Mouse (Mus musculus) spleen, postnatal 14 days (tissue): ENCODE measurements around the gene Gadd45g.

Source experiments
- DNase-seq, 2 experiments: peaks; one replicate each; pipeline ENCODE4 v3.0.0; 2021 to 2022; ENCODE audit warnings: low spot score in 2 of 2

The Gadd45g gene

GRCm38 (mm10) chr13:51846301-51846867, at the start of gene Gadd45g:
Gadd45g (plus strand) TSS chr13:51846678.
- DNase-seq: peak; percentile 87 to 90

- no peak for DNase-seq
Observed at GRCm38 (mm10) chr13:51797899-51798746, 48.4 kb upstream of the Gadd45g start.

GRCm38 (mm10) chr13:51799735-51800522, 46.5 kb upstream of the Gadd45g start:
- DNase-seq: no peak

DNA sequence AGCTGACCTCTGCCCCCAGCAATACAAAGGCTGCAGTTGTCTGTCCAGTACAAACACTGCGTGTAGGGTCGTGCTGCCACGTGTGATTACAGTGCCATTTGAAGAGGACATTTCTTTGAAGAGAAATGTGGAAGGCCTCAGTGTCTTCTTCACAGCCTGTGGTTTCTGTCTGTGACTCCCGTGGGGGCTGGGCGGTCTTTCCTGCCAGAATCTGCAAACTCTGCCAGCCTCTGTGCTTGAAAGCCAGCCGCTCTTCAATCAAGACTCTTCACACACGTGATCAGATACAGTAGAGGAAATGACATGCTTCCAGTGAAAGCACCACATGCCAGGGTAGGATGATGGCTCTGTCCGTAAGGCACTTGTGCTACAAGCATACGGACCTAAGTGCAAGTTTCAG, 45.6 kb upstream of the Gadd45g start:
- DNase-seq: peak; percentile 23 to 37

DNA sequence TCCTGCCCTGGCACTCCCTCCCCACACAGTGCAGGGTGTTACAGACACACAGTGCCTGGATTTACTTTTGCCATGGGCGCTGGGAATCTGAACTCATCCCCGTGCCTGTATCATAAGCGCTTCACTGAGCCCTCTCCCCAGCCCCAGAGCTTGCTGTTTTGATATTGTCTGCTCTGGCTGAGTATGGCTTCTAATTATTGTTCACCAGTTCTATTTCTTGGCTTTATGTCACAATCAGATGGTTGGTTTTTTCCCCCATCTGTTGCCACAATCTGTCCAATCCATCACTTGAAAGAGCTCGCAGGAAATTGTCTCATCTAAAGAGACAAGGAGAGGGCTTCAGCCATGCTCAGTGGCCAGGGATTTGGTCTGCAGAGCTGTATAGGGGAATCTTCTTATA, 40.8 kb upstream of the Gadd45g start:
- no peak for DNase-seq

DNA sequence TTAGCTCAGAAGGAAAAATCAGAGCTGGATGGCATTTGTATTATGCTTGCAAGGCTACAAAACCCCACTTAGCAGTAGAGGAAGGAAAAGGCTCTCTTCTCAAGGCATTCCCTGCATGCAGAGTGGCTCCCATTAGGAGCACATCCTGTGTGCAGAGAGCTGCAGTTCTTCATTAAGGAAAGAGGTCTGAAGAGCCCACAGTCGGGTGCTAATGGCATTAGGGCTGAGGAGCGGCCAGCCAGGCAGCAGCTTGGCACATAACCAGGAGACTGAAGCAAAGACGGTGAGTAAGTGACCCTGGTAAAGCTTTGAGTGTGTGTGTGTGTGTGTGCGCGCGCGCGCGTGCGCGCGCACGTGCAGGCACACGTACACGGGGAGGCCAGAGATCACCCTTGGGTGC, 40.3 kb upstream of the Gadd45g start:
- no peak for DNase-seq

DNA sequence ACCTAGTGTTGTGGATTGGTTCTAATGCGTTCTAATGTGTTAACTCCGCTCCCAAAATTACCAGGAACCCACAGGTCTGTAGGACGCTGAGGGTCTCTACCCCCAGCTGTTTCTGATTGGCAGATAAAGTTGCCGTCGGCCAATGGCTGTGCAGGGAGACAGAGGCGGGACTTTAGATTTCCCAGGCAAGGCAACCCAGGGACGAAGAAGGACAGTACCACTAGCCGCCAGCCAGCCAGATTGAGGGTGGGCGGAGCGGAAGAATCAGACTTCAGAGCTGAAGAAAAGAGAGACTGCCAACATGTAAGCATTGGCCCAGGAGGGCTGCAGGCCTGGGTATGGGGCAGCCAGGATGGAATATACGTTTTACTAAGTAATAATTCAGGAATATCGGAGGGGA, 38.3 kb upstream of the Gadd45g start:
- no peak for DNase-seq

DNA sequence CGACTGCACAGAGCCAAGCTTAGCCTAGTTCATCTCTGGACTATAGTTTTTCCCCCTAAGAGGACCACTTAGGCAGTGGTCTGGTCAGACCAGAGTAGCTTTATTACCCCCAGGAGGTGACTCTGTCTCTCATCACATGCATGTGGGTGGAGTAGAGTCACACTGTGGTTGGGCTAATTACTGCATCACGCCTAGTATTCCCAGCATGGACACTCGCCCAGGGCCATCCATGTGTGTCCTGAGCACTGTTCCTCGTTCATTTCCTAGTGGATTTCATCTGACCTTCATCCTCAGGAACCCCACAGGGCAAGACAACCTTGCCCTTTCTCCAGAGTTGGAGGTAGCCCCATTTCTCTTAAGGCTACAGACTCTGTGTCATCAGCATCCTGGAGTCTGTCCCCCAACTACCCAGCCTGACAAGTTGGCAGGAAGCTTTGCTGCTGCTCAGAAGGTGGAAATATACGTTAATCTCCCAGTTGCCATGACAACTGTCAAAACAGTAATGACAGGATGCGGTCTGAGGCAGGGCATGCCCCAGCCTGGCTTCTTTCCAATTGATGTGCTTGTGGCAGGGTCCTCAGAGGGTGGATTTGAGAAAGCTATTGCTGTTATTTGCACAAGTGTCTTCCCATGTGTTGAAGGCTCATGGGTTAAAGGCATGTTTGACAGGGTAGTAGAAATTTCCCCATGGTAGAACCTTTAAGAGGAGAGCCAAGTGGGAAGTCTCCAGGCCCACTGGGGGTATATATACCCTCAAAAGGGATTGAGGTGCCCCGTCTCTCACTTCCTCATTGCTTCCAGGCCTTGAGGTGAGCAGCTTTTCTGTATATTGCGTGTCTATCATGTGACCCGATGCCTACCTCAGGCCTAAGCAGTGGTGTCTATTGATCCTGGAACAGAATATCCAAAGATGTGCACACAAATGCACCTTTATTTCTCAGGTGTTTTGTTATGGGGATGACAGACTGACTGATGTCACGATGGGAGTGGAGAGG, 32.6 kb upstream of the Gadd45g start:
- no peak for DNase-seq

DNA sequence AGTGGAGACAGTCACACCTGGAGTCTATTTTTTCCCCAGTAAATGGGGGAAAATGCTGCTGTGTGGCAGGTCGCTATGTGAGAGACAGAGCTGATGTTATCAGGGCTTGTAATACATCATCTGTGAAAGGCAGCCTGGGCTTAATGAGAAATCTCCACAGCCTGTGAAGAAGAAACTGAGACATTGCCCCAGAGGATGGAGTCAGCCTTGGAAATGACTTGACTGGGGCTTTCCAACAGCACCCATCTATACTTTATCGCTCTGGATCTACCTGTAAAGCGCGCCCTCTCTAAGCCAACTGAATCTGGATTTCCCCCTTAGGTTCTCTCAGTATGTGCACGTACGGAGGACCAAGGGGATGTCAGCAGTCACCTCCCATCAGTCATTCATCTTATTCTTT, 31.8 kb upstream of the Gadd45g start:
- no peak for DNase-seq

DNA sequence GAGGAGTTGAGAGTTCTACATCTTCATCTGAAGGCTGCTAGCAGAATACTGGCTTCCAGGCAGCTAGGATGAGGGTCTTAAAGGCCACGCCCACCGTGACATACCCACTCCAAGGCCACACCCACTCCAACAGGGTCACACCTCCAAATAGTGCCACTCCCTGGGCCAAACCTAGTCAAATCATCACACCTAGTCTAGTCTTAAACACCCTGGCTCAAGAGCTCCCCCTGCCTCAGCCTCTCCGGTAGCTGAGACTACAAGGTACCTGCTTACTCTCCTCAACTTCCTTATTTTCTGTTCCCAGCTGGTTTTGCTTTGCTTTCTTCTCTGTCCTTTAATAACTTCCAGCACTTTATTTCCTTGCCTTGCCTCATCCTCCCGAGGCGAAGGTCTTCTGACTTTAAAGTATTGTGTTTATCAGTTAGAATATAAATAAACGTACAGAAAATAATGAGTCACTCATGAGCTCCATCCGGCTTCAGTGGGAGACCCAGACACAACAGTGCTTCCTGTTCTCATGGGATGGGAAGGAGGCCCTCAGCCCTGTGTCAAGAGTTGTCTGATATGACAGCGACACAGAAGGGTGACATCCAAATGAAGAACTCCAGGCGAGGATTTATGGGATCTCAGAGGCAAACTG, 30.5 kb upstream of the Gadd45g start:
- DNase-seq: peak; percentile 54 to 70

DNA sequence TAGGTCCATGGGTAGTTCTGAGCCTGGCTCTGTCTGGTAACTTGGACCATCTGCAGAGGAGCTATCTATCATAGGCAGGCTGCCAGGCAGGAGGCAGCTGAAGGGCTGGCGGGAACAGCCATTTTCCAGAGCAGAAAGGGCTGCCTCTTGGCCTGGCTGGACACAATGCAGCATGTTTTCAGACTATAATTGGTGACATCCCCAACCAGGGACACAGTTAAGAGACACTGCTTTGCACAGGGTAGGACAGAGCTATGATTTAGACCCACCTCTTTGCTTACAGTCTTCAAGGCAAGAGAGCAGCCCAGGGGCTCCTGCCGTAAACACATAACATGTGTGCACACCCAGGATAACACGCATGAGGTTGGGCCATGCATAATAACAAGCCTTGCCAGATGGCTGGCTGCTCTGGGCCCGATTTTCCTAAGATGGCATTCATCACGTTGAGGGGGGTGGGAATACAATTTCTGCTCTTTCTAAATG, 29.9 kb upstream of the Gadd45g start:
- no peak for DNase-seq

GRCm38 (mm10) chr13:51818170-51818943, 28.1 kb upstream of the Gadd45g start:
- no peak for DNase-seq

DNA sequence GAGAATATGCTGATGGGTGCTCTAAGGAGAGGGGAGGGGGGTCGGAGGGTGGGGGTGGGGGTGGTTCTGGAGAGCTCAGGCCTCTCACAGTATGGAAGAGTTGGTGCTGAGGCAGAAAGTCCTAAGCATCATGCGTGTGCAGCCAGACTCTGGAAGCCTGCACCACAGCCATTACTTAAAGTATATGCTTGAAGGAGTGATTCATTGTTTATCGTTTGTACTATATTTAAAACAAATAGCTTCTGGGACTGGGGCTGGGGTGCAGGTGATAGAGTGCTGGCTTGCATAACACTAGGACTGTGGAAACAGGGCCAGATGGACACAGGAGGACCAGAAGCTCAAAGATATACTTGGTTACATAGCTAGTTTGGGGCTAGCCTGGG, 27.5 kb upstream of the Gadd45g start:
- no peak for DNase-seq

GRCm38 (mm10) chr13:51819351-51819750, 27.1 kb upstream of the Gadd45g start:
- DNase-seq: no peak

DNA sequence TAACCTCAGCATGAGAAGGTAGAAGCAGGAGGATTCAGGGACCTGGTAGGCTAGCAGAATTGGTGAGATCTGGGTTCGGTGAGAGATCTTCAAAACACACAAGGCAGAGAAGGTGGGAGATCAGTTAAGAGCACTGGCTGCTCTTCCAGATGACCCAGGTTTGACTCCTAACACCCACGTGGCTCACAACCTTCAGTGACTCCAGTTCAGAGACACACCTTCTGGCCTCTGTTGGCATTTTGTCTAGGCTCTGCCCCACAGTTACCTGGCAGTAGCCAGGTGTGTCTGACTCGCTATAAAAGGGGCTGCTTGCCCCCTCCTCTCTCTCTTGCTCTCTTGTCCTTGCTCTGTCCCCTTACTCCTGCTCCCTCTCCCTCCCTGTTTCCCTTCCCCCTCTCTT, 24.5 kb upstream of the Gadd45g start:
- no peak for DNase-seq

- DNase-seq: no peak
Observed at GRCm38 (mm10) chr13:51823822-51824495, 22.5 kb upstream of the Gadd45g start.

DNA sequence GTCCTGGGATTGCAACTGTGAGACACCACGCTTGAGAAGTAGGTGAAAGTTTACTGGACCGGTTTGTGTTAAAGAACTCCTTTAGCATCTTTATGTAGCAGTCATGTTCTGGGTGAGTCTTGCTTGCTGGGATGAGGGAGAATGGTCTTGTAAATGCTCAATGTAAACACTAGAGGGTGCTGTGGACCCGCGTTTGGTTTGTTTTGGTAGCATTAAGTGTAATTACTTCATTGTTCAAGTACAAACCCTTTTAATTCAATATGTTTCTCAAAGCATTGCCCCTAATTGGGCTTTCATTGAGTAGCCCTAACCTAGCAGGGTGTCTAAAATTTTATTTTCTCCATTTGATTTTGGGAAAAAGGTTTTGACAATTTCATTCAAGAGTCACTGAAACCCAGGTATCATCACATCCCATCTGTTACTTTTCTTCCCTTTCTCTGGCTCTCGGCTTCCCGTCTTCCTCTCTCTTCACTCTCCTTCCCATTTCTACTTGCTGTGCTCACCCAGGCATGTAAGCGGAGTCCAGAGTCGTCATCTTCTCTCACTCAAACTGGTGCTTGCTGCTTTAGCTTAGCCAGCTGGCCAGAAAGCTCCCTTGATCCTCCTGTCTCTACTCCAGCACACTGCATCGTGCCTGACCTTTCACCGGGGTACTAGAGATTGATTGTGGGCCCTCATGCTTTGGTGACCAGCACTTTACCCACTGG, 15.6 kb upstream of the Gadd45g start:
- peak in 1 of 2 experiments; percentile 35 for DNase-seq

DNA sequence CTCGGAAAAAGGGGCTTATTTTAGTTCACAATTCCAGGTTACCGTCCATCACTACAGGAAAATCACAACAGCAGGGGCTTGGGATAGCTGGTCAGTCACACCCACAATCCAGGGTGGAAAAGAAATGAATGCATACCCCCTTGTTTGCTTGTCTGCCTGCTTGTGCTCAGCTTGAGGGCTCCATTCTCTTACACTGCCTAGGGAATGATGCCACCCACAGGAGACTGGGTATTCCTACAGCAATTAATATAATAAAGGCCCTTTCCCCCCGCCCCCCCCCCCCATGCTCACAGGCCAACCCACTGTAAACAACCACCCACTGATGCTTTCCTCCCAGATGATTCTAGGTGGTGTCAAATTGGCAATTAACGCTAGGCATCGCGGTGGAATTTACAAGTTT, 14.0 kb upstream of the Gadd45g start:
- DNase-seq: no peak

DNA sequence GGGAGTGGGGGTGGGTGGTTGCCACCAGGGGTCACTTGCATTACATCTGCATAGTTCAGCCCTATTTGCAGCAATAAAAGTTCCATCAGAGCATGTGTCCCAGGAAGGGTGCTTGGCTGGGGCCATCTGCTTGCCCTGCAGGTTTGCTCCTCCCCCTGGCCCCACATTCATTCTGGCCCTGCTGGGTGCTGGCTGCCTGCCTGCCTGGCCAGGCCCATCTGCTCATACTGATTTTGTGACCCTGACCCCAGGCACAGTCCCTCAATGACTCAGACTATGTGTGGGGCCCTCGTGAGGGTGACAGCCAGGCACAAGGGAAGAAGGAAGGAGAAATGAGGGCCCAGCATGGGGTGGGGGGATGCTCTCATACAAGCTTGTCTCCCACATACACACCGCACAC, 12.9 kb upstream of the Gadd45g start:
- no peak for DNase-seq
